ENCODE assay signal across 10 mouse cellular contexts in the genomic region with DNA sequence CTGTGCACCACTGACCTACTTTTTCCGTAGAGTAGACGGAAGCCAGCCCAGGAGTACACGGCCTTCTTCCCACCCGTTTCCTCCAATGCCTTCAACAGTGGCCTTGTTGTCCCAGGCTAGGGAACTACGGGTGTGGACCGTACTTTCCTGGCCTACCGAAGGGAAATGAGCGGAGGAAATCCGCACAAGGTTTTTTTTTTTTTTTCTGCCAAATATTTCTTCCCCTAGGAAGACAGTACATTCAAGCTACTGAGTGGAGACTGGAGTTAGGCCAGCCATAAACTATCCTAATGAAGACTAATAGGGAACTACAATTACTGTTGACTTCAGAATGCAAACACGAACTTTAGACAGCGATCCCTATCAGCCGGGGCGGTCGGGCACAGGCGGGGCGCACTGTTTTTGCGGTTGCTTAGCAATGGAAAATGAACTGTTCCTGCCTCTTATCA.
A peak's percentile ranks its signal among the peaks of the same experiment; 100 is the strongest.
DNase-seq lines count a peak whose midpoint lies in the region; ATAC-seq and TF ChIP-seq lines count a peak whose summit lies in the region.
"Had no signal": no experiment of that assay in that cellular context is flagged by ENCODE, and none has a peak within 500 bp of the region (broad histone marks: within the 10 kb centered on the region; RNA-seq: fewer than 3 reads in every experiment).

No protein-coding gene starts in this region.

- H3K4me3 ChIP-seq in cerebellum, adult 2 months (replicated peaks; ENCODE audit: insufficient read depth, low read depth, low read length) = no peak overlapping the region
- H3K4me3 ChIP-seq in brown adipose tissue, adult 24 weeks (ENCODE audit: insufficient read depth, low read depth, low read length) = 0 out of 2 replicates have a peak overlapping the region, but pooled peaks have one; percentile 8
- no peak overlapping the region for H3K4me3 ChIP-seq in liver, postnatal 0 days (ENCODE audit: low read depth, low read length)
- H3K4me3 ChIP-seq: hindbrain, embryonic 10.5 days had no signal

- no peak for TF ChIP-seq POLR2A in cerebellum, adult 2 months (IDR thresholded peaks at IDR 0.05; ENCODE audit: borderline replicate concordance, insufficient read depth, low read length)

- peak; percentile 86 for ATAC-seq in liver, postnatal 0 days

- TF ChIP-seq EP300 in liver, postnatal 0 days (IDR thresholded peaks at IDR 0.05; ENCODE audit: low read depth) = peak; percentile 45

- peak overlapping the region; percentile 37; the same call in 1 of the 2 replicates for H3K9ac ChIP-seq in liver, postnatal 0 days (replicated peaks)

- intact Hi-C loops in left cerebral cortex, postnatal 14 days (cut with DNase I) = loop anchor here (5.0 to 10.0 kb wide), 5 partner anchors 297 to 767 kb away; no protein-coding TSS in a partner anchor

- H3K9me3 ChIP-seq in liver, postnatal 0 days (ENCODE audit: low read length) = no peaks in the 10 kb centered on the region
- H3K9me3 ChIP-seq: hindbrain, embryonic 10.5 days had no signal

- peak overlapping the region; percentile 45 for H3K4me2 ChIP-seq in liver, postnatal 0 days (ENCODE audit: low read depth, low read length)
- H3K4me2 ChIP-seq: midbrain, embryonic 11.5 days had no signal

- H3K36me3 ChIP-seq in liver, postnatal 0 days (replicated peaks; ENCODE audit: insufficient read depth, low read length) = no peaks in the 10 kb centered on the region
- H3K36me3 ChIP-seq: hindbrain, embryonic 10.5 days had no signal

- no peaks in the 10 kb centered on the region for H3K27me3 ChIP-seq in cerebellum, adult 2 months (ENCODE audit: control insufficient read depth, insufficient read depth, low read length)
- H3K27me3 ChIP-seq in liver, postnatal 0 days (ENCODE audit: insufficient read depth, low read length) = no peaks in the 10 kb centered on the region

- TF ChIP-seq CTCF in cerebellum, adult 2 months (IDR thresholded peaks at IDR 0.05; ENCODE audit: borderline replicate concordance, insufficient read depth, low read depth, low read length) = no peak
- TF ChIP-seq CTCF in liver, postnatal 0 days (IDR thresholded peaks at IDR 0.05; ENCODE audit: low read depth) = no peak

- peaks cover 6% of the 10 kb centered on the region; the same call in 1 of the 2 replicates for H3K4me1 ChIP-seq in cerebellum, adult 2 months (ENCODE audit: control insufficient read depth, insufficient read depth, low read length)
- H3K4me1 ChIP-seq in brown adipose tissue, adult 24 weeks (ENCODE audit: control insufficient read depth, insufficient read depth, insufficient read length, low read length) = 0 out of 2 replicates have a peak, but pooled peaks cover 3% of the 10 kb centered on the region
- no peaks in the 10 kb centered on the region for H3K4me1 ChIP-seq in liver, postnatal 0 days (ENCODE audit: insufficient read depth)

- no peak for DNase-seq in cerebellum, adult 2 months
- DNase-seq in cerebellum, adult 11-12 months = no peak
- peak; percentile 16 to 28 for DNase-seq in kidney, adult 8-10 months
- DNase-seq in liver, postnatal 0 days = peak; percentile 62
- DNase-seq in spleen, postnatal 36 days (ENCODE audit: low spot score in 2 of 2) = no peak
- DNase-seq in left cerebral cortex, adult 8-10 months (ENCODE audit: low spot score in 2 of 2) = no peak
- DNase-seq in left cerebral cortex, postnatal 14 days (ENCODE audit: low spot score in 2 of 2) = no peak

- 89% methylated on average over 17 of the region's 17 CpGs for WGBS in cerebellum, adult 2 months
- WGBS in liver, postnatal 0 days (ENCODE audit: insufficient replicate concordance) = 55% methylated on average over 17 of the region's 17 CpGs

- H3K27ac ChIP-seq in cerebellum, adult 2 months (ENCODE audit: insufficient read depth, low read length) = 0 out of 2 replicates have a peak overlapping the region, but pooled peaks have one; percentile 27
- peak overlapping the region; percentile 50 for H3K27ac ChIP-seq in brown adipose tissue, adult 24 weeks (replicated peaks; ENCODE audit: low read depth, low read length)
- peak overlapping the region; percentile 82 for H3K27ac ChIP-seq in liver, postnatal 0 days (ENCODE audit: low read depth)

Comparison
In these comparisons a context has a peak if more than half of its experiments do, and no peak if none do; other contexts are left out.
1. DNase-seq: peak in kidney, adult 8-10 months (2 of 2) and liver, postnatal 0 days (single experiment); none in cerebellum, adult 2 months (0 of 2), cerebellum, adult 11-12 months (single experiment), spleen, postnatal 36 days (0 of 2), left cerebral cortex, adult 8-10 months (0 of 2) and left cerebral cortex, postnatal 14 days (0 of 2).
2. H3K27ac ChIP-seq: peak in every context shown above with its lines; median percentile 82 in liver, postnatal 0 days; 50 in brown adipose tissue, adult 24 weeks; 27 in cerebellum, adult 2 months.